Mouse (Mus musculus) thymus, postnatal 4 days (tissue): Measurements from ENCODE around the gene Brinp3.

Source experiments
- DNase-seq: peaks from one replicate; pipeline ENCODE4 v3.0.0; 2021

Brinp3 gene

GRCm38 (mm10) chr1:146799986-146800553 lies 305.5 kb downstream of the Brinp3 start:
- DNase-seq = no peak

DNA sequence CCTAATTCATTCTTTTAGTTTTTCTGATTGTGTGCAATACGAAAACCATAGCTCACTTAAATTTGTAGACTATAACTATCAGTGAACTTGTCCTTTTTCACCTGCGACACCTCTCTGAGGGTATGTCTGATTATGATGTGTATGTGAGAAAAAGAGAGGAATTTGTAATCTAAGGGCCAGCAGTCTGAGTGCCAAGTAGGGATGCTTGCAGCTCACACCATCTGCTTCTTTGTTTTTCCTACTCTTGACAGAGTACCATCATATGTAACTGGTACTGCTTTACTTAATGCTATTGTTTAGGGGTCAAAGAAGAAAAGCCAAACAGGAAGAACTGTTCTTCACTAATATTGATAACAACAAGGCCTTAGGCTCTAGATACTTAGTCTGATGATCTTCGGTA lies 307.3 kb downstream of the Brinp3 start:
- no peak for DNase-seq

- DNase-seq = no peak
Measured at GRCm38 (mm10) chr1:146807765-146808164, 313.2 kb downstream of the Brinp3 start.

DNA sequence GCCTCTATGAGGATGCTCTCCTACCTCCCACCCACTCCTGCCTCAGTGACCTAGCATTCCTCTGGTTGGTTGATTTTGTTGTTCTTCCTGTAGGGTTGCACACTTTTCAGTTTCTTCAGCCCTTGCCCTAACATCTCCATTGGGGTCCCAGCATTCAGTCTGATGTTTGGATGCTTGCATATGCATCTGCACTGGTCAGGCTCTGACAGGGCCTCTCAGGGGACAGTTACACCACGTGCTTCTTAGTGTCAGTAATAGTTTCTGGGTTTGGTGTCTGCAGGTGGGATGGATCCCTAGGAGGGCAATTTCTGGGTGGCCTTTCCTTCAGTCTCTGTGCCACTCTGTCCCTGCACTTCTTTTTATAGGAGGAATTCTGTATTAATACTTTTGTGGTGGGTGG lies 339.3 kb downstream of the Brinp3 start:
- DNase-seq = no peak

DNA sequence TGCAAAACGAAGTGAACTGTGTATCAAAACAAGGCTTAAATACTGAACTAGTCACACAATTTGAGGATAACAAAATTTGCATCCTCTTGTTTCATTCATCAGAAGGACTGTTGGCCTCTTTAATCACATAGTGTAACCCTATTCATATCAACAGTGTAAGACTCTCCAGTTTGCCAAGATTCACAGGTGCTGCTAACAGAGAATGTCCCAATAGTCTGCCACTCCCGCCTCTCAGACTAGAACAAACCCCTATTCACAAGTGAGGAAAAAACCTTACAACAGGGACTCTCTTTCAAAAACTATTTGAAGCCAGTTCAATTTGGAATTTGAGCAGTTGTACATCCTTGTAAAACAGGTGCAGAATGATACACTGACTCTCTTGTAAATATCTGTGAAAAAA lies 349.5 kb downstream of the Brinp3 start:
- no peak for DNase-seq

- DNase-seq = no peak
Measured at GRCm38 (mm10) chr1:146848892-146849291, 354.3 kb downstream of the Brinp3 start.

GRCm38 (mm10) chr1:146850147-146850546 lies 355.6 kb downstream of the Brinp3 start:
- no peak for DNase-seq

DNA sequence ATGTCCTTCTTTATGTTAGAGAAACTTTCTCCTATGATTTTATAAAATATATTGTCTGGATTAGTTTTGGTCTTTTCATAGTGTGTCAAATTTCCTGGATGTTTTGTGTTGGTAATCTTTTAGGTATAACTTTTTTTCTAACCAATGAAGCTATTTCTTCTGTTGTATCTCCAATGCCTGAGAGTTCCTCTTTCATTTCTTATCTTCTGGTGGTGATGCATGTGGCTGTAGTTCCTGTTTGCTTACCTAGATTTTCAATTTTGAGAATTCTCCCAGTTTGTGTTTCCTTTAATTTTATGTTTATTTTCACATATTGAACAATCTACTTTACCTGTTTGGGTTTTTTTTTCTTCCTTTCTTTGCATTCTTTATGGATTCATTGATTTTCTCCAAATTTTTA lies 404.1 kb downstream of the Brinp3 start:
- no peak for DNase-seq

GRCm38 (mm10) chr1:146901691-146902090 lies 407.1 kb downstream of the Brinp3 start:
- no peak for DNase-seq

GRCm38 (mm10) chr1:146939463-146940389 lies 445.2 kb downstream of the Brinp3 start:
- no peak for DNase-seq
